Mouse (Mus musculus) myocyte (in vitro differentiated cells): ENCODE measurements around the gene Otud7b. TPM values are rescaled to one million over a fixed set of nuclear protein-coding genes. Genes with fewer than 3 reads are reported as not detected.
A peak's percentile ranks its signal among the peaks of the same experiment; 100 is the strongest.
"Not testable (repeated sequence)": the region's sequence is repeated elsewhere in the genome, so short reads cannot be mapped to it uniquely, and the experiment has no call there.

Experiments
- H3K27me3 ChIP-seq: one replicate; pipeline ENCODE4 v1.6.1; 2011; ENCODE audit not compliant: control insufficient read depth, insufficient read depth, insufficient read length
- H3K36me3 ChIP-seq: one replicate; pipeline ENCODE4 v1.6.1; 2011; ENCODE audit not compliant: control insufficient read depth, insufficient read depth
- H3K4me2 ChIP-seq: one replicate; pipeline ENCODE4 v1.6.1; 2011; ENCODE audit warnings: low read depth, control low read depth
- H3K4me3 ChIP-seq: one replicate; pipeline ENCODE4 v1.5.1; 2011; ENCODE audit warnings: mild to moderate bottlenecking, control low read depth, moderate library complexity
- H3K79me2 ChIP-seq: one replicate; pipeline ENCODE4 v1.6.1; 2011; ENCODE audit not compliant: control insufficient read depth, insufficient read depth
- H3ac ChIP-seq: one replicate; pipeline ENCODE4 v1.6.1; 2011; ENCODE audit not compliant: control insufficient read depth, insufficient read length
- CEBPB ChIP-seq: IDR thresholded peaks from 2 replicates; pipeline ENCODE4 v1.6.1; 2011; ENCODE audit warnings: mild to moderate bottlenecking, moderate library complexity; ENCODE audit not compliant: poor library complexity, insufficient read depth, severe bottlenecking
- E2F4 ChIP-seq: IDR thresholded peaks from one replicate; pipeline ENCODE4 v1.6.1; 2011; ENCODE audit warnings: mild to moderate bottlenecking, control low read depth, moderate library complexity; ENCODE audit not compliant: insufficient read depth
- MAX ChIP-seq: IDR thresholded peaks from one replicate; pipeline ENCODE4 v1.6.1; 2011; ENCODE audit warnings: low read depth, mild to moderate bottlenecking, control low read depth
- MYOD1 ChIP-seq, 3 experiments: IDR thresholded peaks; one replicate each; pipeline ENCODE4 v1.6.1; 2011; ENCODE audit warnings: control low read depth in 2 of 3, low read depth in 2 of 3, mild to moderate bottlenecking in 2 of 3, moderate library complexity in 1 of 3; ENCODE audit not compliant: insufficient read length in 2 of 3, control insufficient read depth in 1 of 3
- MYOG ChIP-seq, 3 experiments: IDR thresholded peaks; one replicate each; pipeline ENCODE4 v1.6.1; 2011; ENCODE audit warnings: control low read depth in 2 of 3, low read depth in 2 of 3, mild to moderate bottlenecking in 2 of 3; ENCODE audit not compliant: insufficient read length in 2 of 3, control insufficient read depth in 1 of 3, insufficient read depth in 1 of 3
- POLR2A ChIP-seq: IDR thresholded peaks from one replicate; pipeline ENCODE4 v1.6.1; 2011; ENCODE audit warnings: low read depth, mild to moderate bottlenecking, control low read depth, moderate library complexity; ENCODE audit not compliant: insufficient read length
- POLR2AphosphoS2 ChIP-seq: IDR thresholded peaks from one replicate; pipeline ENCODE4 v1.6.1; 2011; ENCODE audit warnings: low read depth, control low read depth; ENCODE audit not compliant: insufficient read length
- REST ChIP-seq: IDR thresholded peaks from one replicate; pipeline ENCODE4 v1.6.1; 2011; ENCODE audit warnings: mild to moderate bottlenecking, control low read depth, moderate library complexity; ENCODE audit not compliant: insufficient read depth, insufficient read length
- SRF ChIP-seq: IDR thresholded peaks from one replicate; pipeline ENCODE4 v1.6.1; 2011; ENCODE audit warnings: low read depth; ENCODE audit not compliant: control insufficient read depth, insufficient read length
- TCF12 ChIP-seq: IDR thresholded peaks from one replicate; pipeline ENCODE4 v1.6.1; 2011; ENCODE audit warnings: mild to moderate bottlenecking, control low read depth; ENCODE audit not compliant: poor library complexity, insufficient read depth, severe bottlenecking
- TCF3 ChIP-seq: IDR thresholded peaks from one replicate; pipeline ENCODE4 v1.6.1; 2011; ENCODE audit warnings: low read depth, control low read depth; ENCODE audit not compliant: insufficient read length
- USF1 ChIP-seq: IDR thresholded peaks from one replicate; pipeline ENCODE4 v1.6.1; 2011; ENCODE audit warnings: low read depth, mild to moderate bottlenecking, control low read depth, moderate library complexity
- polyA plus RNA-seq: library from polyadenylated mRNA; unstranded; fragments of >200 nt; fragmentation: generic; extraction: Trizol; gene quantifications from one replicate; pipeline ENCODE4 v1.2.1, GENCODE M21; 2012; ENCODE audit warnings: missing spikeins

Otud7b gene
- polyA plus RNA-seq, 1 experiment: 16.4 TPM

GRCm38 (mm10) chr3:96197129-96197749 is 92.9 kb downstream of the Otud7b start:
- H3K27me3 ChIP-seq: no peaks in the 10 kb centered on the region
- peak overlapping the region; percentile 86 for H3K4me2 ChIP-seq
- H3K79me2 ChIP-seq: no peaks in the 10 kb centered on the region
- TF ChIP-seq MYOG (IDR thresholded peaks at IDR 0.05; ENCODE audit: control insufficient read depth in 1 of 3, insufficient read depth in 1 of 3, insufficient read length in 2 of 3, low read depth in 2 of 3): no peak
- TF ChIP-seq POLR2A: peak; percentile 86
- peak; percentile 87 for TF ChIP-seq POLR2AphosphoS2
- peak; percentile 26 for TF ChIP-seq SRF
- peak overlapping the region; percentile 48 for H3K4me3 ChIP-seq
- peak overlapping the region; percentile 26 for H3ac ChIP-seq
- H3K36me3 ChIP-seq: no peaks in the 10 kb centered on the region

- H3K27me3 ChIP-seq: no peaks in the 10 kb centered on the region
- H3K36me3 ChIP-seq: no peaks in the 10 kb centered on the region
- TF ChIP-seq POLR2A (no peak), MAX (no peak), SRF (no peak), CEBPB (no peak), TCF12 (no peak)
- no peak overlapping the region for H3ac ChIP-seq
- peak overlapping the region; percentile 86 for H3K4me2 ChIP-seq
- H3K79me2 ChIP-seq: no peaks in the 10 kb centered on the region
- no peak overlapping the region for H3K4me3 ChIP-seq
Observed at GRCm38 (mm10) chr3:96198181-96198580, 93.9 kb downstream of the Otud7b start.

- H3K27me3 ChIP-seq, H3K4me2 ChIP-seq, H3K4me3 ChIP-seq, H3K36me3 ChIP-seq, H3K79me2 ChIP-seq, H3ac ChIP-seq: not testable (repeated sequence)
Observed at GRCm38 (mm10) chr3:96198601-96199251, 94.4 kb downstream of the Otud7b start.

GRCm38 (mm10) chr3:96199731-96200130 is 95.4 kb downstream of the Otud7b start:
- H3K36me3 ChIP-seq: no peaks in the 10 kb centered on the region
- no peak overlapping the region for H3ac ChIP-seq
- H3K79me2 ChIP-seq: no peaks in the 10 kb centered on the region
- H3K4me3 ChIP-seq: no peak overlapping the region
- no peaks in the 10 kb centered on the region for H3K27me3 ChIP-seq
- H3K4me2 ChIP-seq: no peak overlapping the region
- TF ChIP-seq CEBPB: no peak
- no peak for TF ChIP-seq MAX
- TF ChIP-seq USF1: no peak
- no peak for TF ChIP-seq SRF
- no peak for TF ChIP-seq MYOD1 (IDR thresholded peaks at IDR 0.05; ENCODE audit: control insufficient read depth in 1 of 3, insufficient read length in 2 of 3, low read depth in 2 of 3)
- no peak for TF ChIP-seq REST
- TF ChIP-seq POLR2AphosphoS2: no peak
- no peak for TF ChIP-seq TCF12
- no peak for TF ChIP-seq TCF3

- Histone ChIP-seq H3K4me3 (no peak overlapping the region), H3K36me3 (no peaks in the 10 kb centered on the region), H3ac (no peak overlapping the region), H3K79me2 (no peaks in the 10 kb centered on the region), H3K27me3 (no peaks in the 10 kb centered on the region), H3K4me2 (no peak overlapping the region)
- TF ChIP-seq USF1 (no peak), REST (no peak), POLR2AphosphoS2 (no peak), POLR2A (no peak), MYOG (IDR thresholded peaks at IDR 0.05; ENCODE audit: control insufficient read depth in 1 of 3, insufficient read depth in 1 of 3, insufficient read length in 2 of 3, low read depth in 2 of 3) (no peak), TCF12 (no peak), MYOD1 (IDR thresholded peaks at IDR 0.05; ENCODE audit: control insufficient read depth in 1 of 3, insufficient read length in 2 of 3, low read depth in 2 of 3) (no peak), TCF3 (no peak), MAX (no peak), SRF (no peak), E2F4 (no peak), CEBPB (no peak)
Observed at GRCm38 (mm10) chr3:96207819-96208218, 103.5 kb downstream of the Otud7b start.
